Mouse (Mus musculus): ENCODE data around the gene A530016L24Rik. TPM values are rescaled to one million over a fixed set of nuclear protein-coding genes. Genes with fewer than 3 reads are reported as not detected.

Gene A530016L24Rik
- total and polyA plus RNA-seq, 2 experiments from 2014 or later = 0.10 TPM; not detected in 1

- DNase-seq (no peak), ATAC-seq (no peak)
- 86% methylated on average over 10 of the region's 10 CpGs for WGBS
- Histone ChIP-seq H3K4me3 (ENCODE audit: low read depth, low read length) (no peak overlapping the region), H3K4me1 (ENCODE audit: insufficient read depth) (peaks cover 10% of the 10 kb centered on the region; the same call in 1 of the 2 replicates), H3K27ac (ENCODE audit: low read depth, low read length) (no peak overlapping the region), H3K9me3 (ENCODE audit: low read length) (no peaks in the 10 kb centered on the region), H3K36me3 (ENCODE audit: insufficient read depth) (no peaks in the 10 kb centered on the region), H3K4me2 (ENCODE audit: low read depth) (no peak overlapping the region), H3K27me3 (ENCODE audit: insufficient read depth, low read length) (no peaks in the 10 kb centered on the region), H3K9ac (no peak overlapping the region)
- no peak for TF ChIP-seq CTCF (IDR thresholded peaks at IDR 0.05; ENCODE audit: low read depth)
These were observed 21.9 kb upstream of the A530016L24Rik start for GRCm38 (mm10) chr12:112467387-112467786.

- WGBS = 71% methylated on average over 7 of the region's 7 CpGs
- Histone ChIP-seq H3K4me3 (ENCODE audit: low read depth, low read length) (no peak overlapping the region), H3K36me3 (ENCODE audit: insufficient read depth) (no peaks in the 10 kb centered on the region), H3K4me1 (ENCODE audit: insufficient read depth) (peaks cover 10% of the 10 kb centered on the region; the same call in 1 of the 2 replicates), H3K4me2 (ENCODE audit: low read depth) (no peak overlapping the region), H3K9me3 (ENCODE audit: low read length) (no peaks in the 10 kb centered on the region), H3K27ac (ENCODE audit: low read depth, low read length) (peak overlapping the region; percentile 71), H3K9ac (no peak overlapping the region), H3K27me3 (ENCODE audit: insufficient read depth, low read length) (no peaks in the 10 kb centered on the region)
- TF ChIP-seq CTCF (IDR thresholded peaks at IDR 0.05; ENCODE audit: low read depth) = no peak
- DNase-seq (no peak), ATAC-seq (no peak)
These were observed 19.9 kb upstream of the A530016L24Rik start for GRCm38 (mm10) chr12:112469393-112469792.

GRCm38 (mm10) chr12:112470216-112470615 is 19.0 kb upstream of the A530016L24Rik start:
- no peak overlapping the region for H3K4me3 ChIP-seq (ENCODE audit: low read depth, low read length)
- DNase-seq = peak; percentile 46
- no peaks in the 10 kb centered on the region for H3K27me3 ChIP-seq (ENCODE audit: insufficient read depth, low read length)
- 28% methylated on average over 5 of the region's 5 CpGs for WGBS
- H3K4me1 ChIP-seq (ENCODE audit: insufficient read depth) = peaks cover 10% of the 10 kb centered on the region; the same call in 1 of the 2 replicates
- no peaks in the 10 kb centered on the region for H3K36me3 ChIP-seq (ENCODE audit: insufficient read depth)
- ATAC-seq = peak; percentile 38; the same call in 1 of the 2 replicates
- no peaks in the 10 kb centered on the region for H3K9me3 ChIP-seq (ENCODE audit: low read length)
- no peak overlapping the region for H3K4me2 ChIP-seq (ENCODE audit: low read depth)
- H3K9ac ChIP-seq = no peak overlapping the region
- peak overlapping the region; percentile 71 for H3K27ac ChIP-seq (ENCODE audit: low read depth, low read length)
- no peak for TF ChIP-seq CTCF (IDR thresholded peaks at IDR 0.05; ENCODE audit: low read depth)

- H3K27me3 ChIP-seq (ENCODE audit: insufficient read depth, low read length) = no peaks in the 10 kb centered on the region
- TF ChIP-seq CTCF (IDR thresholded peaks at IDR 0.05; ENCODE audit: low read depth) = peak; percentile 99
- H3K36me3 ChIP-seq (ENCODE audit: insufficient read depth) = no peaks in the 10 kb centered on the region
- no peaks in the 10 kb centered on the region for H3K9me3 ChIP-seq (ENCODE audit: low read length)
- no peak overlapping the region for H3K27ac ChIP-seq (ENCODE audit: low read depth, low read length)
- ATAC-seq = peak; percentile 79
- H3K4me3 ChIP-seq (ENCODE audit: low read depth, low read length) = no peak overlapping the region
- 23% methylated on average over 9 of the region's 9 CpGs for WGBS
- peaks cover 10% of the 10 kb centered on the region; the same call in 1 of the 2 replicates for H3K4me1 ChIP-seq (ENCODE audit: insufficient read depth)
- no peak overlapping the region for H3K9ac ChIP-seq
- DNase-seq = peak; percentile 83
- no peak overlapping the region for H3K4me2 ChIP-seq (ENCODE audit: low read depth)
These were observed 15.5 kb upstream of the A530016L24Rik start for GRCm38 (mm10) chr12:112473777-112474176.

- no peak overlapping the region for H3K9ac ChIP-seq
- no peaks in the 10 kb centered on the region for H3K4me1 ChIP-seq (ENCODE audit: insufficient read depth)
- DNase-seq (no peak), ATAC-seq (no peak)
- H3K9me3 ChIP-seq (ENCODE audit: low read length) = no peaks in the 10 kb centered on the region
- H3K4me3 ChIP-seq (ENCODE audit: low read depth, low read length) = no peak overlapping the region
- no peak overlapping the region for H3K27ac ChIP-seq (ENCODE audit: low read depth, low read length)
- no peak for TF ChIP-seq CTCF (IDR thresholded peaks at IDR 0.05; ENCODE audit: low read depth)
- 92% methylated on average over 9 of the region's 9 CpGs for WGBS
- no peak overlapping the region for H3K4me2 ChIP-seq (ENCODE audit: low read depth)
- H3K36me3 ChIP-seq (ENCODE audit: insufficient read depth) = no peaks in the 10 kb centered on the region
- H3K27me3 ChIP-seq (ENCODE audit: insufficient read depth, low read length) = no peaks in the 10 kb centered on the region
These were observed 287 bp downstream of the A530016L24Rik start for GRCm38 (mm10) chr12:112489535-112489934.

- Histone ChIP-seq H3K4me1 (ENCODE audit: insufficient read depth) (no peaks in the 10 kb centered on the region), H3K27me3 (ENCODE audit: insufficient read depth, low read length) (no peaks in the 10 kb centered on the region), H3K4me2 (ENCODE audit: low read depth) (no peak overlapping the region), H3K9me3 (ENCODE audit: low read length) (no peaks in the 10 kb centered on the region), H3K27ac (ENCODE audit: low read depth, low read length) (no peak overlapping the region), H3K4me3 (ENCODE audit: low read depth, low read length) (no peak overlapping the region), H3K9ac (no peak overlapping the region), H3K36me3 (ENCODE audit: insufficient read depth) (no peaks in the 10 kb centered on the region)
- no peak for DNase-seq
- TF ChIP-seq CTCF (IDR thresholded peaks at IDR 0.05; ENCODE audit: low read depth) = peak; percentile 31; the same call in 1 of the 2 replicates
- WGBS = 29% methylated on average over 3 of the region's 3 CpGs
- peak; percentile 14; the same call in 1 of the 2 replicates for ATAC-seq
These were observed 1.2 kb downstream of the A530016L24Rik start for GRCm38 (mm10) chr12:112490444-112490939.

GRCm38 (mm10) chr12:112496136-112496535 is 6.9 kb downstream of the A530016L24Rik start:
- Histone ChIP-seq H3K4me3 (ENCODE audit: low read depth, low read length) (no peak overlapping the region), H3K27ac (ENCODE audit: low read depth, low read length) (no peak overlapping the region), H3K9ac (no peak overlapping the region), H3K36me3 (ENCODE audit: insufficient read depth) (peaks cover 4% of the 10 kb centered on the region; the same call in 1 of the 2 replicates), H3K27me3 (ENCODE audit: insufficient read depth, low read length) (no peaks in the 10 kb centered on the region), H3K4me2 (ENCODE audit: low read depth) (no peak overlapping the region), H3K4me1 (ENCODE audit: insufficient read depth) (no peaks in the 10 kb centered on the region), H3K9me3 (ENCODE audit: low read length) (no peaks in the 10 kb centered on the region)
- WGBS = 66% methylated on average over 5 of the region's 5 CpGs
- TF ChIP-seq CTCF (IDR thresholded peaks at IDR 0.05; ENCODE audit: low read depth) = no peak
- no peak for DNase-seq
- ATAC-seq = no peak
